In the genomic region with DNA sequence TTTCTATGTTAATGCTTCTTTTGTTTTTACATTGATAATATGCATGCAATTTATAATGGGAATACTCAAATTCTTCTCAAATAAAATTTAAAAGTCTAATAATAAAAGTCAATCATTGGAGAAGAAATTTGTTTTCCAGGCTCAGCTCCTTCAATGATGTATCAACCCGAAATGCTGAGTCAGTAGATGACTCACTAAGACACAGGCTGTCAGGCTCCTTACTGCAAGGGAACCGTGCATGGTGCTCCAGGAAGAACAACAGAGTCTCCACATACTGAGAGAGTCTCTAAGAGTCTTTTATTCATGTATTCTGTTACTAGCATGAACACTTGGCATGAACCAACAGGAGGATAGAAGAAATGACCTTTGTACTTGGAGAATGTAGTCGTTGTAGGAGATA, we compare ENCODE assay signal across 18 mouse cellular contexts.
"Had no signal": no experiment of that assay in that cellular context is flagged by ENCODE, and none has a peak within 500 bp of the region (broad histone marks: within the 10 kb centered on the region; RNA-seq: fewer than 3 reads in every experiment).

No protein-coding gene starts in this region.

- DNase-seq: lung, adult 18-20 months; lung, embryonic 14.5 days; lung, postnatal 14 days; lung, postnatal 36 days; midbrain, embryonic 14.5 days; right cerebral cortex, postnatal 14 days; thymus, adult 2 months; thymus, postnatal 25 days; thymus, postnatal 4 days had no signal

- H3K27me3 ChIP-seq: megakaryocyte, embryonic 14.5 days; midbrain, embryonic 12.5 days; neural tube, embryonic 13.5 days; neural tube, embryonic 15.5 days; stomach, embryonic 15.5 days had no signal

- H3K4me2 ChIP-seq: lung, embryonic 14.5 days; midbrain, embryonic 12.5 days; neural tube, embryonic 13.5 days; neural tube, embryonic 15.5 days; stomach, embryonic 15.5 days had no signal

- H3K9me3 ChIP-seq: megakaryocyte, embryonic 14.5 days; midbrain, embryonic 12.5 days; neural tube, embryonic 13.5 days; neural tube, embryonic 15.5 days; stomach, embryonic 15.5 days had no signal

- H3K4me1 ChIP-seq: megakaryocyte, embryonic 14.5 days; midbrain, embryonic 12.5 days; neural tube, embryonic 13.5 days; neural tube, embryonic 15.5 days; stomach, embryonic 15.5 days had no signal

- ATAC-seq: midbrain, embryonic 16.5 days had no signal

- H3K27ac ChIP-seq: macrophage; midbrain, embryonic 12.5 days; neural tube, embryonic 13.5 days; neural tube, embryonic 15.5 days; stomach, embryonic 15.5 days; stomach, postnatal 0 days had no signal

- H3K4me3 ChIP-seq: megakaryocyte, embryonic 14.5 days; midbrain, embryonic 12.5 days; myocyte; neural tube, embryonic 13.5 days; neural tube, embryonic 15.5 days; stomach, embryonic 15.5 days had no signal

- H3K9ac ChIP-seq: lung, embryonic 14.5 days; midbrain, embryonic 12.5 days; neural tube, embryonic 13.5 days; neural tube, embryonic 15.5 days; stomach, embryonic 15.5 days had no signal

- H3K36me3 ChIP-seq: midbrain, embryonic 12.5 days; neural tube, embryonic 13.5 days; neural tube, embryonic 15.5 days; stomach, embryonic 15.5 days had no signal
